Mouse (Mus musculus): ENCODE data around the gene Fbxw28. TPM values are rescaled to one million over a fixed set of nuclear protein-coding genes. Genes with fewer than 3 reads are reported as not detected.
"Not testable (repeated sequence)": the region's sequence is repeated elsewhere in the genome, so short reads cannot be mapped to it uniquely, and the experiment has no call there.

The Fbxw28 gene
- not detected for polyA plus RNA-seq (2012; fragmentation: generic; extraction: Trizol)
- long read RNA-seq, experiment 1: 0 reads
- long read RNA-seq, experiment 2: 0 reads

GRCm38 (mm10) chr9:109339559-109339958 is at the start of gene Fbxw28:
TSS of gene Fbxw28 (minus strand) at chr9:109339659.
- not testable (repeated sequence) for H3K4me3 ChIP-seq (ENCODE audit: insufficient read depth, poor library complexity, severe bottlenecking); H3ac ChIP-seq (ENCODE audit: control insufficient read depth, insufficient read length, low read depth); H3K27me3 ChIP-seq (ENCODE audit: control insufficient read depth, insufficient read depth, insufficient read length); H3K36me3 ChIP-seq (ENCODE audit: control insufficient read depth, insufficient read depth); H3K79me3 ChIP-seq (ENCODE audit: low read depth); H3K79me2 ChIP-seq (ENCODE audit: control insufficient read depth, insufficient read depth)

DNA sequence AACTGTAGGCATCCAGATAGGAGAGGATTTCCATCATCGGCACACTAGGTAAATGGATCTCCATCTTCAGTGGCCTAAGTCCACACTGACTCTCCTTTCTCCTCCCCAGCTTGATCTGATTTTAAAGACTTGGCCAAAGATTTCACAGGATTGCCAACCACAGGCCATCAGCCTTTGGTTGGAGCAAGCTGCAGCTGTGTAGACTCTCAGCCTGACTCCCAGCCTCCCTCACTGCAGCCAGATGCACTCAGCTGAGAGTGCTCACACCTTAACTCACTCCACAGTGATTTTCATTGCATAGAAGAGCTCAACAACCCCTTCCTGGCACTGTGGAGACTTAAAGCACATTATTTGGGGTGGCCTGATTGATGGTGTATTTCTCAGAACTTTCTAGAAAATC is 51.9 kb downstream of the Fbxw28 start, which contains the start of gene Fbxw14:
Fbxw14 (minus strand) TSS at position 101 of the 400 bp plus-strand sequence.
- not testable (repeated sequence) for H3K79me3 ChIP-seq (ENCODE audit: low read depth); H3K27me3 ChIP-seq (ENCODE audit: control insufficient read depth, insufficient read depth, insufficient read length); H3K79me2 ChIP-seq (ENCODE audit: control insufficient read depth, insufficient read depth); H3K4me3 ChIP-seq (ENCODE audit: insufficient read depth, poor library complexity, severe bottlenecking); H3ac ChIP-seq (ENCODE audit: control insufficient read depth, insufficient read length, low read depth); H3K36me3 ChIP-seq (ENCODE audit: control insufficient read depth, insufficient read depth)

Other genes starting within 250 kb of the Fbxw28 start
- 9.1 TPM for gene Plxnb1, start 244.3 kb downstream of the Fbxw28 start, polyA plus RNA-seq (2012; fragmentation: generic; extraction: Trizol)
- gene Fbxw21, start 177.6 kb downstream of the Fbxw28 start, polyA plus RNA-seq (2012; fragmentation: generic; extraction: Trizol): not detected
- gene Fbxw13, start 143.7 kb downstream of the Fbxw28 start, polyA plus RNA-seq (2012; fragmentation: generic; extraction: Trizol): not detected
- not detected for gene Fbxw20, start 104.9 kb downstream of the Fbxw28 start, polyA plus RNA-seq (2012; fragmentation: generic; extraction: Trizol)
- gene Fbxw14, start 52.0 kb downstream of the Fbxw28 start, polyA plus RNA-seq (2012; fragmentation: generic; extraction: Trizol): not detected
- gene Fbxw22, start 64.6 kb upstream of the Fbxw28 start, polyA plus RNA-seq (2012; fragmentation: generic; extraction: Trizol): not detected
- gene Fbxw16, start 109.5 kb upstream of the Fbxw28 start, polyA plus RNA-seq (2012; fragmentation: generic; extraction: Trizol): not detected
- not detected for gene Fbxw19, start 156.2 kb upstream of the Fbxw28 start, polyA plus RNA-seq (2012; fragmentation: generic; extraction: Trizol)
- gene Fbxw15, start 228.6 kb upstream of the Fbxw28 start, polyA plus RNA-seq (2012; fragmentation: generic; extraction: Trizol): not detected

All from C2C12 (cell line).